Mouse (Mus musculus) adrenal gland, postnatal 25 days (tissue): Measurements from ENCODE around the gene Zbed4. TPM values are rescaled to one million over a fixed set of nuclear protein-coding genes. Genes with fewer than 3 reads are reported as not detected.
"Not testable (repeated sequence)": the region's sequence is repeated elsewhere in the genome, so short reads cannot be mapped to it uniquely, and the experiment has no call there.

Source experiments
- DNase-seq: peaks from one replicate; pipeline ENCODE4 v3.0.0; 2021; ENCODE audit warnings: mixed read lengths
- total RNA-seq: library from RNA; stranded (reverse); gene quantifications from 2 replicates; pipeline ENCODE4 v1.2.3, GENCODE M21; 2021

Zbed4 gene
- total RNA-seq, 1 experiment from 2014 or later = 11.6 TPM

GRCm38 (mm10) chr15:88738466-88738865 is 13.0 kb upstream of the Zbed4 start:
- DNase-seq = no peak

- no peak for DNase-seq
Observed at GRCm38 (mm10) chr15:88741366-88741765, 10.1 kb upstream of the Zbed4 start.

GRCm38 (mm10) chr15:88743371-88743770 is 8.1 kb upstream of the Zbed4 start:
- DNase-seq = not testable (repeated sequence)

GRCm38 (mm10) chr15:88745347-88745746 is 6.1 kb upstream of the Zbed4 start:
- no peak for DNase-seq

- no peak for DNase-seq
Observed at GRCm38 (mm10) chr15:88745926-88746325, 5.5 kb upstream of the Zbed4 start.

- DNase-seq = not testable (repeated sequence)
Observed at GRCm38 (mm10) chr15:88749617-88750016, 1.8 kb upstream of the Zbed4 start.

GRCm38 (mm10) chr15:88750032-88750431 is 1.4 kb upstream of the Zbed4 start:
- DNase-seq = no peak

- peak; percentile 99 for DNase-seq
Observed at GRCm38 (mm10) chr15:88750677-88751563, 540 bp upstream of the Zbed4 start.

- no peak for DNase-seq
Observed at GRCm38 (mm10) chr15:88752403-88752733, 908 bp downstream of the Zbed4 start.

GRCm38 (mm10) chr15:88754896-88755295 is 3.4 kb downstream of the Zbed4 start:
- DNase-seq = no peak

GRCm38 (mm10) chr15:88755761-88756160 is 4.3 kb downstream of the Zbed4 start:
- DNase-seq = no peak

- no peak for DNase-seq
Observed at GRCm38 (mm10) chr15:88758061-88758460, 6.6 kb downstream of the Zbed4 start.

- DNase-seq = no peak
Observed at GRCm38 (mm10) chr15:88761551-88761950, 10.1 kb downstream of the Zbed4 start.

- not testable (repeated sequence) for DNase-seq
Observed at GRCm38 (mm10) chr15:88766139-88766538, 14.7 kb downstream of the Zbed4 start.

GRCm38 (mm10) chr15:88768537-88768936 is 17.1 kb downstream of the Zbed4 start:
- DNase-seq = no peak

GRCm38 (mm10) chr15:88774630-88775029 is 23.2 kb downstream of the Zbed4 start:
- not testable (repeated sequence) for DNase-seq

GRCm38 (mm10) chr15:88792140-88792850 is 40.8 kb downstream of the Zbed4 start:
- no peak for DNase-seq

- not testable (repeated sequence) for DNase-seq
Observed at GRCm38 (mm10) chr15:88794729-88795128, 43.3 kb downstream of the Zbed4 start.

- no peak for DNase-seq
Observed at GRCm38 (mm10) chr15:88799950-88800371, 48.5 kb downstream of the Zbed4 start.

GRCm38 (mm10) chr15:88800921-88801354 is 49.5 kb downstream of the Zbed4 start:
- no peak for DNase-seq

GRCm38 (mm10) chr15:88801903-88802302 is 50.4 kb downstream of the Zbed4 start:
- no peak for DNase-seq

- no peak for DNase-seq
Observed at GRCm38 (mm10) chr15:88802348-88802747, 50.9 kb downstream of the Zbed4 start.

- DNase-seq = no peak
Observed at GRCm38 (mm10) chr15:88808121-88808520, 56.7 kb downstream of the Zbed4 start.
